In the genomic region with DNA sequence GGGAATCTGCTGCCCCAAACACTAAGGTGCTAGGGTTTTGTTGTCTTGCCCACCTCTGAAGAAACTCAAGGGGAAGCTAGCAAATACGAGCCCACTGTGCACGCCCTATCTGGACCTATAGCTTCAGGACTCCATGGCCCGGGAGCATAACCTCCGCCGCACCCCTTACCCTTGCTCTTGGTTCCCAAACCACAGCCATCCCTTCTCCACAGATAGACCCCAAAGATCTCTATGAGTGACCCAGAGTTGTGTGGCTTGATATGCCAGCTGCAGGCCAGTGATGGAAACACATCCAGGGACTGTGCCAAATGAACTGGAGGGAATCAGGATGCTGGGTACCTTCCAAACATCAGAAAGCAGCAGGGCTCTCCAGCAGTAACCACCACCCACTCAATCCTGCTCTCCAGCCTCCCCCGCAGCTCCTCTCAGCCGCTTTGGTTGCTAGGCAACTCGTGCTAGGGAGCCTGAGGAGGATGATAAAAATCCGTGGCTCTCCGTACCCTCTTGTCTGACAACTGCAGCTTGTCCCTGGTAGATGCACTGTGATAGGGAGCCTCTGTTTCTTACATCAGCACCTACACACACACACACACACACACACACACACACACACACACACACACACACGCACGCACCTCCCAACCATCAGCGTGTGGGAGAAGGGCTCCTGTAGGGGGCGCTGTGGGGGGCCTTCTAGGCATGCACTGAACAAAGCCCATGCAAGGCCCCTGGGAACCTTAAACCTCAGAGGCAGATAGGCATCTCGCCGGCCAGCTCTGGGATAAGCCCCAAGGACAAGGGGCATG, we compare ENCODE assay signal across 9 mouse cellular contexts. TPM values are rescaled to one million over a fixed set of nuclear protein-coding genes. Genes with fewer than 3 reads are reported as not detected.
DNase-seq lines count a peak whose midpoint lies in the region; ATAC-seq and TF ChIP-seq lines count a peak whose summit lies in the region.
"Had no signal": no experiment of that assay in that cellular context is flagged by ENCODE, and none has a peak within 500 bp of the region (broad histone marks: within the 10 kb centered on the region; RNA-seq: fewer than 3 reads in every experiment).

No protein-coding gene starts in this region.

- no peaks in the 10 kb centered on the region for H3K36me3 ChIP-seq in ES-Bruce4 (ENCODE audit: control insufficient read depth, insufficient read depth, low read length, poor library complexity, severe bottlenecking)
- no peaks in the 10 kb centered on the region for H3K36me3 ChIP-seq in hindbrain, embryonic 16.5 days (ENCODE audit: control insufficient read depth, insufficient read depth, low read length)
- H3K36me3 ChIP-seq: heart, embryonic 13.5 days had no signal

- no peak overlapping the region for H3K27ac ChIP-seq in cerebellum, adult 2 months (ENCODE audit: insufficient read depth, low read length)
- H3K27ac ChIP-seq in ES-Bruce4 (ENCODE audit: insufficient read depth, low read length): no peak overlapping the region
- peak overlapping the region; percentile 60 for H3K27ac ChIP-seq in hindbrain, embryonic 16.5 days (ENCODE audit: low read depth, low read length)
- H3K27ac ChIP-seq: heart, embryonic 13.5 days had no signal

- H3K4me3 ChIP-seq in cerebellum, adult 2 months (replicated peaks; ENCODE audit: insufficient read depth, low read depth, low read length): no peak overlapping the region
- H3K4me3 ChIP-seq in ES-Bruce4 (ENCODE audit: low read depth, low read length): no peak overlapping the region
- no peak overlapping the region for H3K4me3 ChIP-seq in hindbrain, embryonic 16.5 days (ENCODE audit: low read length)
- H3K4me3 ChIP-seq: heart, embryonic 13.5 days had no signal

- peak; percentile 89 for ATAC-seq in hindbrain, embryonic 16.5 days

- WGBS in cerebellum, adult 2 months: 40% methylated on average over 16 of the region's 16 CpGs
- WGBS in hindbrain, embryonic 16.5 days: 32% methylated on average over 15 of the region's 16 CpGs

- H3K27me3 ChIP-seq in cerebellum, adult 2 months (ENCODE audit: control insufficient read depth, insufficient read depth, low read length): no peaks in the 10 kb centered on the region
- no peaks in the 10 kb centered on the region for H3K27me3 ChIP-seq in ES-Bruce4 (ENCODE audit: control insufficient read depth, insufficient read depth, low read length, poor library complexity, severe bottlenecking)
- no peaks in the 10 kb centered on the region for H3K27me3 ChIP-seq in hindbrain, embryonic 16.5 days (replicated peaks; ENCODE audit: control insufficient read depth, insufficient read depth, low read length)
- H3K27me3 ChIP-seq: heart, embryonic 13.5 days had no signal

- no peak overlapping the region for H3K9ac ChIP-seq in ES-Bruce4 (ENCODE audit: low read depth, poor library complexity, severe bottlenecking)
- peak overlapping the region; percentile 25; the same call in 1 of the 2 replicates for H3K9ac ChIP-seq in hindbrain, embryonic 16.5 days (ENCODE audit: low read depth, low read length)
- H3K9ac ChIP-seq: heart, embryonic 13.5 days had no signal

- peak in 1 of 2 experiments; percentile 20 for DNase-seq in cerebellum, adult 2 months
- no peak for DNase-seq in cerebellum, adult 18-20 months
- peak; percentile 63 for DNase-seq in embryo, embryonic 10.5 days (ENCODE audit: low spot score)
- DNase-seq in liver: peak; percentile 46
- peak; percentile 62 for DNase-seq in retina, embryonic 14.5 days (ENCODE audit: low spot score)
- DNase-seq in gastrocnemius, postnatal 25 days: no peak

- no peak for TF ChIP-seq POLR2A in cerebellum, adult 2 months (IDR thresholded peaks at IDR 0.05; ENCODE audit: borderline replicate concordance, insufficient read depth, low read length)
- no peak for TF ChIP-seq POLR2A in ES-Bruce4 (IDR thresholded peaks at IDR 0.05; ENCODE audit: insufficient read depth, low read length)

- no peaks in the 10 kb centered on the region for H3K9me3 ChIP-seq in ES-Bruce4 (replicated peaks; ENCODE audit: control insufficient read depth, insufficient read depth, low read length, poor library complexity, severe bottlenecking)
- H3K9me3 ChIP-seq in hindbrain, embryonic 16.5 days (ENCODE audit: control insufficient read depth, low read length): no peaks in the 10 kb centered on the region
- H3K9me3 ChIP-seq: heart, embryonic 13.5 days had no signal

- peak overlapping the region; percentile 37 for H3K4me2 ChIP-seq in hindbrain, embryonic 16.5 days (ENCODE audit: low read length)
- H3K4me2 ChIP-seq: heart, embryonic 13.5 days had no signal

- TF ChIP-seq EP300 in ES-Bruce4 (IDR thresholded peaks at IDR 0.05; ENCODE audit: insufficient read depth, low read depth, low read length): no peak

- H3K4me1 ChIP-seq in cerebellum, adult 2 months (ENCODE audit: control insufficient read depth, insufficient read depth, low read length): peaks cover 15% of the 10 kb centered on the region
- no peaks in the 10 kb centered on the region for H3K4me1 ChIP-seq in ES-Bruce4 (ENCODE audit: control insufficient read depth, insufficient read depth, low read length)
- peaks cover 18% of the 10 kb centered on the region for H3K4me1 ChIP-seq in hindbrain, embryonic 16.5 days (ENCODE audit: control insufficient read depth, insufficient read depth, low read depth, low read length)

- TF ChIP-seq CTCF in cerebellum, adult 2 months (IDR thresholded peaks at IDR 0.05; ENCODE audit: borderline replicate concordance, insufficient read depth, low read depth, low read length): peak; percentile 24; the same call in 1 of the 2 replicates
- peak; percentile 60 for TF ChIP-seq CTCF in ES-Bruce4 (IDR thresholded peaks at IDR 0.05; ENCODE audit: low read depth, low read length)

RNA-seq across cellular contexts. Expression of a gene that starts 28.6 kb away (rescaled TPM):
- polyA plus RNA-seq in cerebellum, adult 2 months (2012; rRNA removed): 42.0 and 43.3 TPM in 2 replicates
- 189 and 201 TPM in 2 replicates for polyA plus RNA-seq in ES-Bruce4 (2011; ENCODE audit: insufficient read depth, insufficient read length, low read depth, missing spikeins)
- 44.5 and 55.2 TPM in 2 replicates for polyA plus RNA-seq in hindbrain, embryonic 16.5 days (2015; fragmentation: Nextera tagmentation; extraction: Ambion mirVana)
- total RNA-seq in gastrocnemius, postnatal 25 days (2021): 10 to 100 TPM; 14.1 to 15.4 TPM

RNA-seq across cellular contexts. Expression of a gene that starts 55.4 kb away (rescaled TPM):
- 17.6 and 22.1 TPM in 2 replicates for polyA plus RNA-seq in cerebellum, adult 2 months (2012; rRNA removed)
- 91.1 and 93.8 TPM in 2 replicates for polyA plus RNA-seq in ES-Bruce4 (2011; ENCODE audit: insufficient read depth, insufficient read length, low read depth, missing spikeins)
- 6.7 and 6.9 TPM in 2 replicates for polyA plus RNA-seq in hindbrain, embryonic 16.5 days (2015; fragmentation: Nextera tagmentation; extraction: Ambion mirVana)
- total RNA-seq in gastrocnemius, postnatal 25 days (2021): 10 to 100 TPM; 10.7 to 11.9 TPM

Comparison
In these comparisons a context has a peak if more than half of its experiments do, and no peak if none do; other contexts are left out.
1. DNase-seq: peak in embryo, embryonic 10.5 days (single experiment), liver (single experiment) and retina, embryonic 14.5 days (single experiment); none in cerebellum, adult 18-20 months (0 of 2) and gastrocnemius, postnatal 25 days (single experiment).